Mouse (Mus musculus): ENCODE results near the gene Dnajc2. TPM values are rescaled to one million over a fixed set of nuclear protein-coding genes. Genes with fewer than 3 reads are reported as not detected.

Dnajc2 gene
- polyA plus RNA-seq, 1 experiment from 2014 or later = 44.5 TPM

DNA sequence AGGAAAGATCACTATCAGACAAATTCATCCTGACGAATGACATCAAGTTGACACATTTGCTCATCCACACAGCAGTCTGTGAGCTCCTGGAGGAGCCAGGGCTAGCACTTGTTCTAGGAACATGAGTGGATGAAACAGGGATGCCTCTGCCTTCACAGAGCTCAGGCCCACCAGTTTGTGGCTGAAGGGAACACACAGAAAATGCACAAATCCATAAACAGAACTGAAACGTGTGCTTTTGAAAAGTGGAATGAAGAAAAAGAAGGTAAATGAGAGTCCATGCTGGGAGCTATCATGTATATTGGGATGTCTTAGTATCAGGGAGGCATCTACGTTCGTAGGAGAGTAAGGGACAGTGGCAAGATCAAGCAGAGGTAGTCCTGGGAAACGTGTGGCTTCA lies 55.9 kb downstream of the Dnajc2 start:
- H3K4me2 ChIP-seq (replicated peaks; ENCODE audit: low read depth) = no peak overlapping the region
- H3K4me1 ChIP-seq (replicated peaks; ENCODE audit: control insufficient read depth, insufficient read depth, low read length) = no peaks in the 10 kb centered on the region
- H3K9me3 ChIP-seq (ENCODE audit: control insufficient read depth) = no peaks in the 10 kb centered on the region
- no peak for TF ChIP-seq CTCF (IDR thresholded peaks at IDR 0.05; ENCODE audit: low read depth)
- WGBS = 80% methylated on average over 5 of the region's 5 CpGs
- no peak for ATAC-seq
- H3K4me3 ChIP-seq (ENCODE audit: low read depth, low read length) = no peak overlapping the region
- H3K36me3 ChIP-seq (ENCODE audit: control insufficient read depth, insufficient read depth) = no peaks in the 10 kb centered on the region
- no peak overlapping the region for H3K27ac ChIP-seq (ENCODE audit: low read depth, low read length)
- H3K27me3 ChIP-seq (replicated peaks; ENCODE audit: control insufficient read depth, insufficient read depth, low read length) = no peaks in the 10 kb centered on the region
- H3K9ac ChIP-seq (ENCODE audit: low read depth, low read length) = no peak overlapping the region

GRCm38 (mm10) chr5:21724872-21725271 lies 60.2 kb downstream of the Dnajc2 start:
- H3K27me3 ChIP-seq (replicated peaks; ENCODE audit: control insufficient read depth, insufficient read depth, low read length) = no peaks in the 10 kb centered on the region
- no peak overlapping the region for H3K9ac ChIP-seq (ENCODE audit: low read depth, low read length)
- H3K27ac ChIP-seq (ENCODE audit: low read depth, low read length) = no peak overlapping the region
- no peaks in the 10 kb centered on the region for H3K9me3 ChIP-seq (ENCODE audit: control insufficient read depth)
- no peak overlapping the region for H3K4me2 ChIP-seq (replicated peaks; ENCODE audit: low read depth)
- no peak overlapping the region for H3K4me3 ChIP-seq (ENCODE audit: low read depth, low read length)
- no peak for TF ChIP-seq CTCF (IDR thresholded peaks at IDR 0.05; ENCODE audit: low read depth)
- 34% methylated on average over 7 of the region's 7 CpGs for WGBS
- no peaks in the 10 kb centered on the region for H3K4me1 ChIP-seq (replicated peaks; ENCODE audit: control insufficient read depth, insufficient read depth, low read length)
- ATAC-seq = no peak
- no peaks in the 10 kb centered on the region for H3K36me3 ChIP-seq (ENCODE audit: control insufficient read depth, insufficient read depth)

DNA sequence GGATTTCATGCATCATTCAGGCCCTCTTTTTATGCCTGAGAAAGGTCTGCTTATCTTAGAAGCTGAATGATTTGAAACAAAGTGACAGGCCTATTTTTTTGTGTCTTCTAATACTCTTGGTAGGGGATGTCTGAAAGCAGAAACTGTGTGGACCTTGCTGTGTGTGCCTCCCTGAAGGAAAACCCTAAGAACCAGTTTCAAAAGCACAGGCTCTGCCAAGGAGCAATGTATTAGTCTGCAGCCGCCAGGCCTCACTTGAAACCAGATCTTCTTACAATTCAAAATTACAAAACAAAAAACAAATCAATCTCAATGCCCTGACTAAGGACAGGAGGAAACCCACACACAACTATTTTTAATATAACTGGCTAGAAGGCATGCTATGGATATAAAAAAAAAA lies 60.6 kb downstream of the Dnajc2 start:
- WGBS = 81% methylated on average over 1 of the region's 1 CpGs
- ATAC-seq = no peak
- H3K4me2 ChIP-seq (replicated peaks; ENCODE audit: low read depth) = no peak overlapping the region
- H3K9ac ChIP-seq (ENCODE audit: low read depth, low read length) = no peak overlapping the region
- no peaks in the 10 kb centered on the region for H3K27me3 ChIP-seq (replicated peaks; ENCODE audit: control insufficient read depth, insufficient read depth, low read length)
- H3K27ac ChIP-seq (ENCODE audit: low read depth, low read length) = no peak overlapping the region
- no peak for TF ChIP-seq CTCF (IDR thresholded peaks at IDR 0.05; ENCODE audit: low read depth)
- no peaks in the 10 kb centered on the region for H3K9me3 ChIP-seq (ENCODE audit: control insufficient read depth)
- no peak overlapping the region for H3K4me3 ChIP-seq (ENCODE audit: low read depth, low read length)
- no peaks in the 10 kb centered on the region for H3K36me3 ChIP-seq (ENCODE audit: control insufficient read depth, insufficient read depth)
- no peaks in the 10 kb centered on the region for H3K4me1 ChIP-seq (replicated peaks; ENCODE audit: control insufficient read depth, insufficient read depth, low read length)

DNA sequence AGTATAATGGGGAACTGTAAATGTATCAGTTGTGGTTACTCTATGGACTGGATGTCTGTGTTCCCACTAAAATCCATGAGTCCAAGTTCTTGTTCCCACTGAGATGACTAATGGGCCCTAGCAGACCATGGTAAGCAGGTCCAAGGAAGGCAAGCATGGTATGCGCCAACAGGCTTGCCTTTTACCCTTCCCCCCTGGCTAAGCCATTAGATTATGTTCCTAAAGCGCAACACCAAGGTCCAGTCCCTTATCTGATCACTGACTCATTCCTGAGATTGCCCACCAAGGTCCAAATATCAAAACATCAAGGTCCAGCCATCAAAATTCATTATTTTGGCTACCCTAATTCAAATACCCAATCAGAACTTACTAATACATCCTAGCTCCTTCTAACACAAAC lies 65.8 kb downstream of the Dnajc2 start:
- Histone ChIP-seq H3K27me3 (replicated peaks; ENCODE audit: control insufficient read depth, insufficient read depth, low read length) (no peaks in the 10 kb centered on the region), H3K9ac (ENCODE audit: low read depth, low read length) (no peak overlapping the region), H3K9me3 (ENCODE audit: control insufficient read depth) (no peaks in the 10 kb centered on the region), H3K4me3 (ENCODE audit: low read depth, low read length) (no peak overlapping the region), H3K27ac (ENCODE audit: low read depth, low read length) (no peak overlapping the region), H3K36me3 (ENCODE audit: control insufficient read depth, insufficient read depth) (no peaks in the 10 kb centered on the region), H3K4me1 (replicated peaks; ENCODE audit: control insufficient read depth, insufficient read depth, low read length) (no peaks in the 10 kb centered on the region), H3K4me2 (replicated peaks; ENCODE audit: low read depth) (no peak overlapping the region)
- 95% methylated on average over 2 of the region's 2 CpGs for WGBS
- no peak for ATAC-seq
- no peak for TF ChIP-seq CTCF (IDR thresholded peaks at IDR 0.05; ENCODE audit: low read depth)

GRCm38 (mm10) chr5:21718546-21718945 lies 66.5 kb downstream of the Dnajc2 start:
- H3K36me3 ChIP-seq (ENCODE audit: control insufficient read depth, insufficient read depth) = no peaks in the 10 kb centered on the region
- WGBS = 81% methylated on average over 5 of the region's 5 CpGs
- no peak overlapping the region for H3K4me3 ChIP-seq (ENCODE audit: low read depth, low read length)
- no peak overlapping the region for H3K4me2 ChIP-seq (replicated peaks; ENCODE audit: low read depth)
- no peaks in the 10 kb centered on the region for H3K4me1 ChIP-seq (replicated peaks; ENCODE audit: control insufficient read depth, insufficient read depth, low read length)
- ATAC-seq = no peak
- no peak overlapping the region for H3K9ac ChIP-seq (ENCODE audit: low read depth, low read length)
- H3K9me3 ChIP-seq (ENCODE audit: control insufficient read depth) = no peaks in the 10 kb centered on the region
- no peak overlapping the region for H3K27ac ChIP-seq (ENCODE audit: low read depth, low read length)
- TF ChIP-seq CTCF (IDR thresholded peaks at IDR 0.05; ENCODE audit: low read depth) = no peak
- no peaks in the 10 kb centered on the region for H3K27me3 ChIP-seq (replicated peaks; ENCODE audit: control insufficient read depth, insufficient read depth, low read length)

GRCm38 (mm10) chr5:21717165-21717715 lies 67.8 kb downstream of the Dnajc2 start:
- no peaks in the 10 kb centered on the region for H3K27me3 ChIP-seq (replicated peaks; ENCODE audit: control insufficient read depth, insufficient read depth, low read length)
- no peaks in the 10 kb centered on the region for H3K9me3 ChIP-seq (ENCODE audit: control insufficient read depth)
- no peak overlapping the region for H3K9ac ChIP-seq (ENCODE audit: low read depth, low read length)
- H3K27ac ChIP-seq (ENCODE audit: low read depth, low read length) = no peak overlapping the region
- H3K4me3 ChIP-seq (ENCODE audit: low read depth, low read length) = no peak overlapping the region
- H3K36me3 ChIP-seq (ENCODE audit: control insufficient read depth, insufficient read depth) = no peaks in the 10 kb centered on the region
- WGBS = 85% methylated on average over 10 of the region's 10 CpGs
- H3K4me2 ChIP-seq (replicated peaks; ENCODE audit: low read depth) = no peak overlapping the region
- H3K4me1 ChIP-seq (replicated peaks; ENCODE audit: control insufficient read depth, insufficient read depth, low read length) = no peaks in the 10 kb centered on the region
- TF ChIP-seq CTCF (IDR thresholded peaks at IDR 0.05; ENCODE audit: low read depth) = no peak
- ATAC-seq = no peak

GRCm38 (mm10) chr5:21714447-21714846 lies 70.6 kb downstream of the Dnajc2 start:
- 94% methylated on average over 4 of the region's 4 CpGs for WGBS
- no peaks in the 10 kb centered on the region for H3K36me3 ChIP-seq (ENCODE audit: control insufficient read depth, insufficient read depth)
- no peak for TF ChIP-seq CTCF (IDR thresholded peaks at IDR 0.05; ENCODE audit: low read depth)
- no peak overlapping the region for H3K9ac ChIP-seq (ENCODE audit: low read depth, low read length)
- ATAC-seq = no peak
- H3K4me3 ChIP-seq (ENCODE audit: low read depth, low read length) = no peak overlapping the region
- no peaks in the 10 kb centered on the region for H3K9me3 ChIP-seq (ENCODE audit: control insufficient read depth)
- no peaks in the 10 kb centered on the region for H3K27me3 ChIP-seq (replicated peaks; ENCODE audit: control insufficient read depth, insufficient read depth, low read length)
- H3K4me1 ChIP-seq (replicated peaks; ENCODE audit: control insufficient read depth, insufficient read depth, low read length) = no peaks in the 10 kb centered on the region
- H3K27ac ChIP-seq (ENCODE audit: low read depth, low read length) = no peak overlapping the region
- H3K4me2 ChIP-seq (replicated peaks; ENCODE audit: low read depth) = no peak overlapping the region

All from intestine, postnatal 0 days (tissue).